Mouse (Mus musculus) olfactory bulb, adult 2 months (tissue): Measurements from ENCODE around the gene Adh7. TPM values are rescaled to one million over a fixed set of nuclear protein-coding genes. Genes with fewer than 3 reads are reported as not detected.

Source experiments
- H3K27ac ChIP-seq: fragments of 200-500 bp; 2 replicates; pipeline ENCODE4 v1.5.1; 2012; ENCODE audit warnings: low read depth, low read length; ENCODE audit not compliant: insufficient read depth
- H3K4me1 ChIP-seq: fragments of 200-500 bp; 2 replicates; pipeline ENCODE4 v1.6.1; 2012; ENCODE audit warnings: low read length; ENCODE audit not compliant: control insufficient read depth, insufficient read depth
- H3K4me3 ChIP-seq: fragments of 200-500 bp; 2 replicates; pipeline ENCODE4 v1.5.1; 2012; ENCODE audit warnings: mild to moderate bottlenecking, low read depth, low read length, moderate library complexity; ENCODE audit not compliant: insufficient read depth
- CTCF ChIP-seq: fragments of 200-500 bp; IDR thresholded peaks from 2 replicates; pipeline ENCODE4 v1.5.1; 2012; ENCODE audit warnings: low read depth, mild to moderate bottlenecking, low read length, moderate library complexity; ENCODE audit not compliant: insufficient read depth
- POLR2A ChIP-seq: fragments of 200-500 bp; IDR thresholded peaks from 2 replicates; pipeline ENCODE4 v1.6.1; 2012; ENCODE audit warnings: mild to moderate bottlenecking, low read depth, low read length, moderate library complexity; ENCODE audit not compliant: insufficient read depth
- WGBS: fragments of 180-500 bp; shearing (Covaris S2); methylation state at CpG from one replicate; pipeline ENCODE4 v1.1.7; 2018; 5-methylcytosine and 5-hydroxymethylcytosine counted together
- polyA plus RNA-seq: library from polyadenylated mRNA; stranded (reverse); fragments of >200 nt; gene quantifications from 2 replicates; pipeline ENCODE4 v1.2.4, GENCODE M21; 2012; ENCODE audit warnings: low replicate concordance; ENCODE audit not compliant: missing spikeins, insufficient read depth, insufficient read length

Gene Adh7
- polyA plus RNA-seq, 1 experiment, result not detected

DNA sequence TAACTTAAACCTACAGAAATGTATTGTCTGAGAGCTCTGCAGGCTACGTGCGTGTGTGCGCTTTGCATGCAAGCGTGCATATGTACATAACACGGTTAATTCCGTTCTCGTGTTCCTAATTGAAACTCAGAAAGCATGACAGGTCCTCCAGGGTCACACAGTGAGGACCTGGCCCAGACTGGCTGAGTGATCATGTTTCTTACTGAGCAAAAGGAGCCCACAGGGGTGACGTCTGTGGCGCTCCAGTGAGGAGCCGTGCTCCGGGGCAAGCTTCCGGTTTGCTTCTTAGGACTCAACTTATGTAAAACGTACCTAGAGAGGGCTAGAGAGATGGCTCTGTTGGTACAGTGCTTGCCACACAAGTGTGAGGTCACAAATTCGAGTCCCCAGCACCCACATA, 20.5 kb upstream of the Adh7 start:
- 87% methylated on average over 14 of the region's 14 CpGs for WGBS
- no peak for TF ChIP-seq POLR2A
- no peak for TF ChIP-seq CTCF
- no peak overlapping the region for H3K4me3 ChIP-seq
- no peaks in the 10 kb centered on the region for H3K4me1 ChIP-seq
- H3K27ac ChIP-seq, result no peak overlapping the region

GRCm38 (mm10) chr3:138197556-138197955, 20.0 kb upstream of the Adh7 start:
- 54% methylated on average over 9 of the region's 9 CpGs for WGBS
- H3K27ac ChIP-seq, result no peak overlapping the region
- no peak for TF ChIP-seq CTCF
- TF ChIP-seq POLR2A, result no peak

GRCm38 (mm10) chr3:138197973-138198721, 19.4 kb upstream of the Adh7 start:
- peak overlapping the region; percentile 28 for H3K4me3 ChIP-seq
- TF ChIP-seq POLR2A, result no peak
- TF ChIP-seq CTCF, result 0 out of 2 replicates have a peak, but pooled peaks have one; percentile 10
- H3K4me1 ChIP-seq, result no peaks in the 10 kb centered on the region
- H3K27ac ChIP-seq, result no peak overlapping the region
- 18% methylated on average over 20 of the region's 20 CpGs for WGBS

More at GRCm38 (mm10) chr3:138197556-138197955, 20.0 kb upstream of the Adh7 start:
- Histone ChIP-seq H3K4me3 (no peak overlapping the region), H3K4me1 (no peaks in the 10 kb centered on the region)

DNA sequence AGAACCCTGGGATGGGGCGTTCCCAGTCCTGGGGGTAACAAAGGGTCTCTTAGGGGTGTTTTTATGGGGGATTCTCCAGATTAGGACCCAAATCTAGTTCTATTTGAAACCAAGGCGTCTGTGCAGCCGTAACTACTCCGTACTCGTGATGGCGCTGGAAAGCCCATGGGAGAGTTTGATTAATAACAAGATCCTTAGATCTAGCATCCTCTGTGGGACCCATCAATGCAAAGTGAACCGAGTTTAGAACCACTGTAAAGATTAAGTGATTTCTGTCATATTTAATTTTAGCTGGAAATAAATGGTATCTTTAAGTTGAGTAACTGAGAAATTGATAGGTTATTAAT, 18.9 kb upstream of the Adh7 start:
- WGBS, result 78% methylated on average over 7 of the region's 7 CpGs

DNA sequence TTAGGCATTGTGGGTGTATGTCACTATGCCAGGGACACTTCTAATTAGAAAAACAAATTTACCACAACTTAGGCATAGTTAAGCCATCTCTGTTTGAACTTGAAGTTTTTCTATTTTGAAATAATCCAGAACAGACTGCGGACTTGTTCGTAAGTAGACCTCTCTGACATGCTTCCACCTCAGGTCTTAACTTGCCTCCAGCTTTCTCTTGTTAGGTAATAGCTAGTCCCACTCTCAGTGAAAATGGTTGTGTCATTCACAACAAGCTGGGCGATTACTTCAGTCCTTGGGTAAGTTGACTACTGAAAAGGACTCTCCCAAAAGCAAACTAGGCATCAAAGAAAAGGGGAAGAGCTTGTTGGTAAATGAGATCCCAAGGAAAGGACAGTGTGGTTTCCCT, 8.7 kb upstream of the Adh7 start:
- no peak overlapping the region for H3K4me3 ChIP-seq
- no peaks in the 10 kb centered on the region for H3K4me1 ChIP-seq
- 92% methylated on average over 3 of the region's 3 CpGs for WGBS
- TF ChIP-seq CTCF, result no peak
- no peak overlapping the region for H3K27ac ChIP-seq

More for the DNA sequence above, 18.9 kb upstream of the Adh7 start:
- no peak overlapping the region for H3K4me3 ChIP-seq
- TF ChIP-seq CTCF (no peak), POLR2A (no peak)
- no peaks in the 10 kb centered on the region for H3K4me1 ChIP-seq
- H3K27ac ChIP-seq, result no peak overlapping the region

GRCm38 (mm10) chr3:138210432-138211075, 7.0 kb upstream of the Adh7 start:
- Histone ChIP-seq H3K4me1 (no peaks in the 10 kb centered on the region), H3K4me3 (no peak overlapping the region), H3K27ac (no peak overlapping the region)
- TF ChIP-seq CTCF, result no peak
- no peak for TF ChIP-seq POLR2A
- 83% methylated on average over 5 of the region's 5 CpGs for WGBS

DNA sequence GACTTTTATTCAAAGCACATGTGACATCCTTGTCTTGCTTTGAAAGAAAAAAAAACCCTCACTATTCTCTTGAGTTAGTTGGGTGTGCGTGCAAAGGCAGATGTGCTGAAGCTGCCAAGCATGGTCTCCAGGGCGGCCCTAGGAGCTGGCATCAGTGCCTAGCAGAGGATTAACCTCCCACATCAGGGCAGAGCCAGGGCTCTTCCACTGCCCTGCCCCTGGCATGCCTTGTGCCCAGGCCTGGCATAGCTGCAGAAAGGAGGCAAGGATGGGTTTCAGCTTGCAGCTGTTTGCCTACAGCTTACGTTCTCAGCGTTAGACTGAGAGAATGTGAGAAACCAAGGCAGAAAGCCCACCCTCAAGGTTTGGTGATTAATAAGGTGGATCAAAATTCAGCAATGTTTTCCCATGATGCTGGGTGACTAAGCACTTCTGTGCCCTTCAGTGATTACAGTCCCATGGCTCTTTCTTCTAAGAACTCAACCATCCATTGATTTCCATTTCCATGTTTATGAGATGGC, 5.1 kb upstream of the Adh7 start:
- no peak overlapping the region for H3K4me3 ChIP-seq
- H3K4me1 ChIP-seq, result no peaks in the 10 kb centered on the region
- WGBS, result 77% methylated on average over 4 of the region's 4 CpGs
- no peak overlapping the region for H3K27ac ChIP-seq
- TF ChIP-seq CTCF, result no peak
- no peak for TF ChIP-seq POLR2A

- Histone ChIP-seq H3K4me3 (no peak overlapping the region), H3K27ac (no peak overlapping the region), H3K4me1 (no peaks in the 10 kb centered on the region)
- TF ChIP-seq CTCF (no peak), POLR2A (no peak)
- WGBS, result 39% methylated on average over 11 of the region's 11 CpGs
Measured at GRCm38 (mm10) chr3:138215395-138215989, 2.1 kb upstream of the Adh7 start.

GRCm38 (mm10) chr3:138216091-138216490, 1.5 kb upstream of the Adh7 start:
- WGBS, result 73% methylated on average over 8 of the region's 8 CpGs
- no peak overlapping the region for H3K4me3 ChIP-seq
- TF ChIP-seq CTCF (no peak), POLR2A (no peak)
- no peaks in the 10 kb centered on the region for H3K4me1 ChIP-seq
- no peak overlapping the region for H3K27ac ChIP-seq
